Mouse (Mus musculus) Patski (cell line): ENCODE measurements around the gene Csrp2. TPM values are rescaled to one million over a fixed set of nuclear protein-coding genes. Genes with fewer than 3 reads are reported as not detected.
A peak's percentile ranks its signal among the peaks of the same experiment; 100 is the strongest.

Experiments used
- ATAC-seq: fragments of 100-300 bp; one replicate; pipeline ENCODE4 v1.8.0; 2021
- CTCF ChIA-PET: fragments of 350-600 bp; sonication (Branson Sonifier 250); formaldehyde crosslinking; loops from one replicate; lab custom pipeline; 2022; ENCODE audit warnings: inconsistent platforms; lab: Charles Lee
- POLR2A ChIA-PET: fragments of 350-600 bp; sonication (Branson Sonifier 250); formaldehyde crosslinking; loops from one replicate; lab custom pipeline; 2022; ENCODE audit warnings: antibody characterized with exemption, inconsistent platforms; lab: Charles Lee
- DNase-seq: peaks from one replicate; pipeline ENCODE4 v3.0.0-alpha.2; 2011; ENCODE audit warnings: low read depth, low spot score
- H3K27me3 ChIP-seq: fragments of 371-371 bp; one replicate; pipeline ENCODE4 v1.5.1; 2021
- CTCF ChIP-seq: fragments of 100-300 bp; IDR thresholded peaks from one replicate; pipeline ENCODE4 v1.5.1; 2021
- in situ Hi-C: fragments of 300-500 bp; cut with MboI; formaldehyde crosslinking; loops from 3 replicates; pipeline ENCODE4 v1.11.1; 2018; ENCODE audit warnings: low pct_unique_long_range_greater_than_20kb, mixed read lengths
- polyA plus RNA-seq: library from polyadenylated mRNA; unstranded; gene quantifications from one replicate; pipeline ENCODE4 v1.2.3, GENCODE M21; 2021

Csrp2 gene
- polyA plus RNA-seq, 1 experiment from 2014 or later: 17.6 TPM

GRCm38 (mm10) chr10:110944175-110944574, 24.6 kb downstream of the Csrp2 start:
- ATAC-seq: no peak
- no peaks in the 10 kb centered on the region for H3K27me3 ChIP-seq
- in situ Hi-C loops: no loop called here
- no peak for DNase-seq
- POLR2A ChIA-PET: interaction anchor here (0.7 kb wide), 1 partner anchor 52 kb away, joined by 3 read pairs; no protein-coding TSS in a partner anchor
- no peak for TF ChIP-seq CTCF
- CTCF ChIA-PET: interaction anchor here (0.7 to 1.7 kb wide), 2 partner anchors 8 to 16 kb away, joined by 3 to 4 read pairs; no protein-coding TSS in a partner anchor

- ChIA-PET CTCF (interaction anchor here (2.5 kb wide), 1 partner anchor 15 kb away, joined by 7 read pairs; no protein-coding TSS in a partner anchor), POLR2A (no interaction called here)
- no peak for DNase-seq
- TF ChIP-seq CTCF: no peak
- H3K27me3 ChIP-seq: no peaks in the 10 kb centered on the region
- no peak for ATAC-seq
- in situ Hi-C loops: no loop called here
Observed at GRCm38 (mm10) chr10:110945966-110946365, 26.4 kb downstream of the Csrp2 start.

- in situ Hi-C loops: no loop called here
- TF ChIP-seq CTCF: no peak
- POLR2A ChIA-PET: interaction anchor here (1.0 kb wide), 1 partner anchor 27 kb away, joined by 3 read pairs; the partner anchor contains the start of gene Csrp2
Observed at GRCm38 (mm10) chr10:110947574-110947973, 28.0 kb downstream of the Csrp2 start.

GRCm38 (mm10) chr10:110951112-110951511, 31.5 kb downstream of the Csrp2 start:
- in situ Hi-C loops: no loop called here
- ATAC-seq: no peak
- no peaks in the 10 kb centered on the region for H3K27me3 ChIP-seq
- TF ChIP-seq CTCF: no peak
- no peak for DNase-seq
- ChIA-PET POLR2A (interaction anchor here (0.6 to 0.7 kb wide), 2 partner anchors 13 to 20 kb away, joined by 3 to 8 read pairs; no protein-coding TSS in a partner anchor), CTCF (interaction anchor here (1.4 kb wide), 1 partner anchor 17 kb away, joined by 3 read pairs; no protein-coding TSS in a partner anchor)

More at GRCm38 (mm10) chr10:110947574-110947973, 28.0 kb downstream of the Csrp2 start:
- CTCF ChIA-PET: interaction anchor here (2.5 kb wide), 1 partner anchor 16 kb away, joined by 7 read pairs; no protein-coding TSS in a partner anchor
- no peaks in the 10 kb centered on the region for H3K27me3 ChIP-seq
- DNase-seq (no peak), ATAC-seq (no peak)

- ATAC-seq: no peak
- in situ Hi-C loops: no loop called here
- CTCF ChIA-PET: interaction anchor here (1.4 kb wide), 1 partner anchor 8 kb away, joined by 4 read pairs; no protein-coding TSS in a partner anchor
- DNase-seq: no peak
- POLR2A ChIA-PET: interaction anchor here (0.6 kb wide), 1 partner anchor 19 kb away, joined by 8 read pairs; no protein-coding TSS in a partner anchor
- no peaks in the 10 kb centered on the region for H3K27me3 ChIP-seq
- no peak for TF ChIP-seq CTCF
Observed at GRCm38 (mm10) chr10:110951748-110952147, 32.2 kb downstream of the Csrp2 start.

GRCm38 (mm10) chr10:110952271-110952670, 32.7 kb downstream of the Csrp2 start:
- TF ChIP-seq CTCF: no peak
- ATAC-seq: no peak
- no peaks in the 10 kb centered on the region for H3K27me3 ChIP-seq
- CTCF ChIA-PET: interaction anchor here (1.4 kb wide), 1 partner anchor 9 kb away, joined by 4 read pairs; no protein-coding TSS in a partner anchor
- in situ Hi-C loops: no loop called here
- POLR2A ChIA-PET: interaction anchor here (1.0 kb wide), 1 partner anchor 19 kb away, joined by 3 read pairs; no protein-coding TSS in a partner anchor
- no peak for DNase-seq

- H3K27me3 ChIP-seq: no peaks in the 10 kb centered on the region
- ChIA-PET CTCF (interaction anchor here (1.4 kb wide), 1 partner anchor 10 kb away, joined by 4 read pairs; no protein-coding TSS in a partner anchor), POLR2A (interaction anchor here (1.0 kb wide), 1 partner anchor 18 kb away, joined by 3 read pairs; no protein-coding TSS in a partner anchor)
- peak; percentile 96 for ATAC-seq
- peak; percentile 64 for DNase-seq
- no peak for TF ChIP-seq CTCF
- in situ Hi-C loops: no loop called here
Observed at GRCm38 (mm10) chr10:110952937-110953451, 33.4 kb downstream of the Csrp2 start.

- ATAC-seq (no peak), DNase-seq (no peak)
- in situ Hi-C loops: no loop called here
- no peaks in the 10 kb centered on the region for H3K27me3 ChIP-seq
- ChIA-PET POLR2A (no interaction called here), CTCF (interaction anchor here (1.4 kb wide), 1 partner anchor 9 kb away, joined by 5 read pairs; no protein-coding TSS in a partner anchor)
- no peak for TF ChIP-seq CTCF
Observed at GRCm38 (mm10) chr10:110958879-110959278, 39.3 kb downstream of the Csrp2 start.

GRCm38 (mm10) chr10:110959781-110960180, 40.2 kb downstream of the Csrp2 start:
- H3K27me3 ChIP-seq: no peaks in the 10 kb centered on the region
- ATAC-seq (no peak), DNase-seq (no peak)
- in situ Hi-C loops: no loop called here
- TF ChIP-seq CTCF: no peak
- POLR2A ChIA-PET: no interaction called here
- CTCF ChIA-PET: interaction anchor here (0.9 to 2.5 kb wide), 6 partner anchors 8 to 166 kb away, joined by 3 to 14 read pairs (median 4); no protein-coding TSS in a partner anchor

GRCm38 (mm10) chr10:110960841-110961240, 41.3 kb downstream of the Csrp2 start:
- CTCF ChIA-PET: interaction anchor here (0.8 to 2.5 kb wide), 5 partner anchors 15 to 155 kb away, joined by 3 to 14 read pairs (median 3); no protein-coding TSS in a partner anchor

More at GRCm38 (mm10) chr10:110960841-110961240, 41.3 kb downstream of the Csrp2 start:
- no peak for DNase-seq
- ATAC-seq: no peak
- in situ Hi-C loops: no loop called here
- H3K27me3 ChIP-seq: no peaks in the 10 kb centered on the region
- no peak for TF ChIP-seq CTCF
- POLR2A ChIA-PET: no interaction called here
